Mouse (Mus musculus) cerebellum, adult 2 months (tissue): Measurements from ENCODE around the gene Pitpnm2.

ENCODE experiments used
- CTCF ChIP-seq: fragments of 200-500 bp; IDR thresholded peaks from 2 replicates; pipeline ENCODE4 v1.5.1; 2011; ENCODE audit warnings: low read depth, mild to moderate bottlenecking, control low read depth, low read length, moderate library complexity, borderline replicate concordance; ENCODE audit not compliant: insufficient read depth
- POLR2A ChIP-seq: fragments of 200-500 bp; IDR thresholded peaks from 2 replicates; pipeline ENCODE4 v1.6.1; 2011; ENCODE audit warnings: low read length, control low read depth, borderline replicate concordance; ENCODE audit not compliant: insufficient read depth

GRCm38 (mm10) chr5:124244885-124245284 lies 4.7 kb downstream of the Pitpnm2 start:
- no peak for TF ChIP-seq CTCF
- no peak for TF ChIP-seq POLR2A
